In the genomic region with DNA sequence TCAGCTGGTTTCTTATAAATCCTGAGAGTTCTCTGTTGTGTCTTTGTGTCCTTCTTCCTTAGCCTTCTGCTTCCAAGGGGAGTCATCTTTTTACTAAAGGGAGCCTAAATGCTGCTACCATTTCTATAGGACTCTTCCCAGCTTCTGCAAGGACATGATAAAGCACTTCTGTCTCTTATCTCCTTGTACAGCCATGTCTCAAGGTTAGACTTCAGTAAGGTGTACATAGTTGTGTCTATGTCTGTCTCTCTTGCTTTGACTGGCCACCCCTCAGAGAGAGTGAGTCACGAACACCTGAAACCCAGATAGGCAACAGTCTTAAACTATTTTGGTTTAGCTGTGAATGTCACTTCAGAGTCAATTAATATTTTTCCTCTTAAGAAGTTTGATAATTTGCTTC, we compare ENCODE assay signal across 22 mouse cellular contexts.
"Had no signal": no experiment of that assay in that cellular context is flagged by ENCODE, and none has a peak within 500 bp of the region (broad histone marks: within the 10 kb centered on the region; RNA-seq: fewer than 3 reads in every experiment).

No protein-coding gene starts in this region.

- ATAC-seq: hindbrain, postnatal 0 days; intestine, postnatal 0 days had no signal

- DNase-seq: gastrocnemius, adult 2 months; gastrocnemius, postnatal 10 days; gastrocnemius, postnatal 25 days; heart, adult 18-20 months; heart, postnatal 14 days; heart, postnatal 36 days; kidney, adult 18-20 months; kidney, adult 8-10 months; kidney, postnatal 10 days; kidney, postnatal 25 days; kidney, postnatal 4 days had no signal

- H3K9ac ChIP-seq: heart, embryonic 13.5 days; heart, embryonic 15.5 days; hindbrain, embryonic 13.5 days; hindbrain, embryonic 15.5 days; limb, embryonic 12.5 days had no signal

- H3K4me2 ChIP-seq: heart, embryonic 11.5 days; heart, embryonic 13.5 days; heart, embryonic 15.5 days; hindbrain, embryonic 13.5 days; hindbrain, embryonic 15.5 days; limb, embryonic 12.5 days had no signal

- H3K27me3 ChIP-seq: heart, embryonic 13.5 days; heart, embryonic 15.5 days; hindbrain, embryonic 13.5 days; hindbrain, embryonic 15.5 days; limb, embryonic 12.5 days had no signal

- H3K36me3 ChIP-seq: heart, embryonic 13.5 days; heart, embryonic 15.5 days; hindbrain, embryonic 13.5 days; hindbrain, embryonic 15.5 days; limb, embryonic 10.5 days; limb, embryonic 12.5 days had no signal

- H3K4me1 ChIP-seq: heart, embryonic 13.5 days; heart, embryonic 15.5 days; hindbrain, embryonic 13.5 days; hindbrain, embryonic 15.5 days; limb, embryonic 10.5 days; limb, embryonic 12.5 days had no signal

- H3K4me3 ChIP-seq: gastrocnemius, adult 2 months; heart, embryonic 13.5 days; heart, embryonic 15.5 days; hindbrain, embryonic 13.5 days; hindbrain, embryonic 15.5 days; layer of hippocampus, adult 2 months; left cerebral cortex, adult 2 months; limb, embryonic 10.5 days; limb, embryonic 12.5 days had no signal

- H3K9me3 ChIP-seq: heart, embryonic 13.5 days; heart, embryonic 15.5 days; hindbrain, embryonic 13.5 days; hindbrain, embryonic 15.5 days; limb, embryonic 10.5 days; limb, embryonic 12.5 days had no signal

- H3K27ac ChIP-seq: gastrocnemius, adult 2 months; heart, embryonic 13.5 days; heart, embryonic 15.5 days; hindbrain, embryonic 13.5 days; hindbrain, embryonic 15.5 days; hindbrain, postnatal 0 days; layer of hippocampus, adult 2 months; left cerebral cortex, adult 2 months; limb, embryonic 10.5 days; limb, embryonic 12.5 days had no signal
